Mouse (Mus musculus): Measurements from ENCODE around the gene Rbms2. TPM values are rescaled to one million over a fixed set of nuclear protein-coding genes. Genes with fewer than 3 reads are reported as not detected.
"Not testable (repeated sequence)": the region's sequence is repeated elsewhere in the genome, so short reads cannot be mapped to it uniquely, and the experiment has no call there.

The Rbms2 gene
- total RNA-seq, 4 experiments from 2014 or later = 53.5 to 63.6 (median 60.7) TPM

DNA sequence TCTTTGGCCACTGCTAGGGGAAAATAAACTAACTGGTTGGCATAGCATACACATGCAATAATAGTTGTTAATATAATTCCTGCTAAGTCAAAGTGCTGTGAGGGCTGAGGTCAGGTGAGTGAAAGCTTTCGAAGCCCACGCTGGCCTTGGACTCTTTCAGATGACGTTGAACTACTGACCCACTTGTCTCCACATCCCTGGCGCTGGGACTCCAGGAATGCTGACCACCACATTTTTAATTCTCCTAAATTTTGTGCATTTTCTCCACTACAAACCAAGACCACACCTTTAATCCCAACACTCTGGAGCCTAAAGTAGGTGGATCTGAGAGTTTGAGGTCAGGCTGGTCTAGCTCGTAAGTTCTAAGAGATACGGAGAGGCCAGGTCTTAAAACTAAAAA is 13.0 kb upstream of the Rbms2 start:
- no peak for DNase-seq (ENCODE audit: low spot score in 2 of 2)

DNA sequence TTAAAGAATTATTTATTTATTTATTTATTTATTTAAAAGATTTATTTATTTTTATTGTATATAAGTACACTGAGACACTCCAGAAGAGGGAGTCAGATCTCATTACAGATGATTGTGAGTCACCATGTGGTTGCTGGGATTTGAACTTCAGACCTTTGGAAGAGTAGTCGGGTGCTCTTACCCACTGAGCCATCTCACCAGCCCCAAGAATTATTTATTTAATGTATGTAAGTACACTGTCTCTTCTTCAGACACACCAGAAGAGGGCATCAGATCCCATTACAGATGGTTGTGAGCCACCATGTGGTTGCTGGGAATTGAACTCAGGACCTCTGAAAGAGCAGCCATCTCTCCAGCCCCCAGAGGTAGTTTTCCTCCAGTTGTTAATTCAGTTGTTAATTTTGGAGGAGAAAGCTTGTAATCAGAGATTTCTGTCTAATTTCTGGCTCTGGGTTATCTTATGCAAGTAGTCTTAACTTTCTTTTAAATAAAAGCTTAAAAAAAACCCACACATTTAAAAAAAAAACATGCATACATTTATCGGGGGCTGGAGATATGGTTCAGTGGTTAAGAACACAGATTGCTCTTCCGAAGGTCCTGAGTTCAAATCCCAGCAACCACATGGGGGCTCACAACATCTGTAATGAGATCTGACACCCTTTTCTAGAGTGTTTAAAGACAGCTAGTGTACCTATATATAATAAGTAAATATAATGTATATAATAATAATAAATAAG is 12.1 kb upstream of the Rbms2 start:
- DNase-seq (ENCODE audit: low spot score in 2 of 2) = not testable (repeated sequence)

DNA sequence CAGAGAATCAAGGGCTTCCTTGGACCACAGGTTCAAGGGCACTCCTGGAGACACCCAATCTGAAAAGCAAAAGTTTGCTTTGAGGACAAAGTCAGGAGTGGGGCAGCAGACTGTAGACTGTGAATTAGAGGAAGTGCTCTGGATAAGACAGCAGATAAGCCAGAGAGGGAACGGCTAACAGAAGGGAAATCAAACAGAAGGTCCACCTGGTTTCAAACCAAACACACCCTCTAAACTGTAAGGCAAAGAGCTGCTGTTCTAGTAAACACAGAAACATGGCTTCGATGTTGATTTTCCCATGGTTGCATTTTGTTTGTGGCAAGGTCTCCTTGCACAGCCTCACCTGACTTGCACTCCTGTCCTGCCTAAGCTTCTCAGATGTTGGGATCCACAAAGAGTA is 11.4 kb upstream of the Rbms2 start:
- DNase-seq (ENCODE audit: low spot score in 2 of 2) = no peak

DNA sequence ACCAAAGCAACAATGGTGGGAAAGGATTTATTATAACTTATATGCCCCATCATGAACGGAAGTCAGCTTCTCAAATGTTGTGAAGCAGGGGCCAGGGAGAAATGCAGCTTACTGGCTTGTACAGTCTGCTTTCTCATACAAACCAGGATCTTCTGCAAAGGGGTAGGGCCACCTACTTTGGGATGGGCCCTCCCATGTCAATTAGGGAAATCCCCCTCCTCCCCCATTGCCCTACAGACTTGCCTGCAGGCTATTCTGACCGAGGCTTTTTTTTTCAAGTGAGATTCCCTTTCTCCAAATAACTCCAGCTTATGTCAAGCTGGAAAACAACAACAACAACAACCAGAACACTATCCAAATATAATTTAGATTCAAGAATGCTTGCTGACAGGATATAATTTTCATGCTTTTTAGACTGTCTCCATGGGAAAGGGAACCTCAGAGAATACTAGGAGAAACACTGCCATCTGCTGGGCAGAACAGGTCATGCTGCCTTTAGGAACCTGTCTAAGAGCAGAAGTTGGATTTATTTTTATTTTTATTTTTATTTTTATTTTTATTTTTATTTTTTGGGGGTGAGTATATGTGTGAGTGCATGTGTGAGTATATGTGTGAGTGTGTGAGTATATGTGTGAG is 8.3 kb upstream of the Rbms2 start:
- DNase-seq (ENCODE audit: low spot score in 2 of 2) = peak; percentile 55 to 63

DNA sequence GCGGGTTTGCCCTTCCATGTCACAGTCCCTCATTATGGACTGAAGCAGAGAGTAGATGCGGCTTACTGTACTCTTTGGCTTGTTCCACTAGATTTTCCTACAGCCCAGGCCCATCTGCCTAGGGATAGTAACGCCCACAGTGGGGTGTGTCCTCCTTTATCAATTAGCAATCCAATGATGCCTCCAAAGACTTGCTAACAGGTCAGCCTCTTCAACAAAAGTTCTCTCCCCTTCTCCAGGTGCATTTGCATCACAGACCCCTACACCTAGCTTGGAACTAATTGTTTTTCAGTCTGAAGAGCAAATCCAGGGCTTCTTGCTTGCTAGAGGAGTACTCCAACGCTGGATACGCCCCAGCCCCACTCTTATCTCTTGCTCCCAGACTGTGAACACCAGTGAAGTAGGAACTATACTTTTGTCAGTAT is 7.1 kb upstream of the Rbms2 start:
- no peak for DNase-seq (ENCODE audit: low spot score in 2 of 2)

DNA sequence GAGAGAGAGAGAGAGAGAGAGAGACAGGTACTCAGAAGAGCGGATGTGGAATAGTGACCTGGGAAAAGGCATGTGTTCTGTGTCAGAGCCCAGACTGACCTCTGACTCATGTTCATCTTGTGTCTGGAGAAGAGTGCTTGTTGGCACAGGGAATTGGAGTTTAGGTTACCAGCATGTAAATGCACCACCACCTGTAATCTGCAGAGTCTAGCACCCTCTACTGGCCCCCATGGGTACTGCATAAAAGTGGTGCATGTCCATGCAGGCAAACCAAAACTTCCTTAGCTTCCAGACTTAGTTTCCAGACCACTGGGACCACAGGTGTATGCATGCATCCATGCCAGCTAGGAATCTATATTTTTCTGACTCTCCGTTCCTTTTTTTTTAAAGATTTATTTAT is 5.9 kb upstream of the Rbms2 start:
- peak; percentile 74 to 77 for DNase-seq (ENCODE audit: low spot score in 2 of 2)

DNA sequence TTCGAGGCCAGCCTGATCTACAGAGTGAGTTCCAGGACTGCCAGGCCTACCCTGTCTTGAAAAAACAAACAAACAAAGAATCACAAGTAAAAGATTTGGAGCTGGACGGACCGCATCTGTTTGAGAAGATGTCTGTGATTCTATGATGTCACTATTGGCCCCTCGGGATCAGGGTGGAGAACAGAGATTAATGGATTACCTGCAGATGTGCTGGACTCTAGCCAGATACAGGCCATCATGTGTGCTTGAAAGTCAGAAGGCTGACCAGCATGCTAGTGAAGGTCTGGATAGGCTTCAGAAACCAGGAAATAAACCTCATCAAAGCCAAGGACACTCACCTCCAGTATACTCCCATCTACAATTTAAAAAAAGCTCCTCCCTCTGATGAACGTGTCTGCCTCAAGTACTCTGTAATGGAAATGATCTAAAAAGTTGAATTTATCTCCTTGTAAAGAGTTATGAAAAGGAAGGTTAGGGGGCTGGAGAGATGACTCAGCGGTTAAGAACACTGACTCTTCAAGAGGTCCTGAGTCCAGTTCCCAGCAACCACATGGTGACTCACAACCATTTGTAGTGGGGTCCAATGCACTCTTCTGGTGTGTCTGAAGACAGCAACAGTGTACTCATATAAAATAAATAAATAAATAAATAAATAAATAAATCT is 5.3 kb upstream of the Rbms2 start:
- no peak for DNase-seq (ENCODE audit: low spot score in 2 of 2)

DNA sequence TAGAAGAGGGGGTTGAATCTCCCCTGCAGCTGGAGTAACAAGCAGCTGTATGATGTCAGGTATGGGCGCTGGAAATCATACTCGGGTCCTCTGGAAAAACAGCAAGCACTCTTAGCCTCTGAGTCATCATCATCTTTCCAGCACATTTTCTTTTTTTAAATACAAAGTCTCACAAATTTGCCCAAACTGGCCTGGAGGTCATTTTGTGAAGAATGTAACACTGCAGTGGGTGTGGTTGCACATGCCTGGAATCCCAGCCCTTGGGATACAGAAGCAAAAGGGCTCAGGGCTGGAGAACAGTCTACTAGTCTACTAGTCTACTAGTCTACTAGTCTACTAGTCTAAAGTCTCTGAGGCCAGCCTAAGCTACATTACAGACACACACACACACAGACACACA is 4.2 kb upstream of the Rbms2 start:
- no peak for DNase-seq (ENCODE audit: low spot score in 2 of 2)

DNA sequence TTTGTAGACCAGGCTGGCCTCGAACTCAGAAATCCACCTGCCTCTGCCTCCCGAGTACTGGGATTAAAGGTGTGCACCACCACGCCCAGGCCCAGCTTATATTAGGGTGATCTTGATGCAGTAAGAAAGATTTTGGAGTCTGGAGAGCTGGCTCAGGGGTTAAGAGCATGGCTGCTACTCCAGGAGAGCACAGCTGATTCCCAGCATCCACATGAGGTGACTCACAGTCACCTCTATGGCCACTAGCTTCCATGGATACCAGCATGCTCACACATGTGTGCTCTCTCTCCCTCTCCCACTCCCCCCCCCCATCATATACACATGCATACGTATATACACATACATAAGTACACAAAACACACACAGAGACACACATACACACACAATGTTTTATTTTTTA is 2.8 kb downstream of the Rbms2 start:
- no peak for DNase-seq (ENCODE audit: low spot score in 2 of 2)

DNA sequence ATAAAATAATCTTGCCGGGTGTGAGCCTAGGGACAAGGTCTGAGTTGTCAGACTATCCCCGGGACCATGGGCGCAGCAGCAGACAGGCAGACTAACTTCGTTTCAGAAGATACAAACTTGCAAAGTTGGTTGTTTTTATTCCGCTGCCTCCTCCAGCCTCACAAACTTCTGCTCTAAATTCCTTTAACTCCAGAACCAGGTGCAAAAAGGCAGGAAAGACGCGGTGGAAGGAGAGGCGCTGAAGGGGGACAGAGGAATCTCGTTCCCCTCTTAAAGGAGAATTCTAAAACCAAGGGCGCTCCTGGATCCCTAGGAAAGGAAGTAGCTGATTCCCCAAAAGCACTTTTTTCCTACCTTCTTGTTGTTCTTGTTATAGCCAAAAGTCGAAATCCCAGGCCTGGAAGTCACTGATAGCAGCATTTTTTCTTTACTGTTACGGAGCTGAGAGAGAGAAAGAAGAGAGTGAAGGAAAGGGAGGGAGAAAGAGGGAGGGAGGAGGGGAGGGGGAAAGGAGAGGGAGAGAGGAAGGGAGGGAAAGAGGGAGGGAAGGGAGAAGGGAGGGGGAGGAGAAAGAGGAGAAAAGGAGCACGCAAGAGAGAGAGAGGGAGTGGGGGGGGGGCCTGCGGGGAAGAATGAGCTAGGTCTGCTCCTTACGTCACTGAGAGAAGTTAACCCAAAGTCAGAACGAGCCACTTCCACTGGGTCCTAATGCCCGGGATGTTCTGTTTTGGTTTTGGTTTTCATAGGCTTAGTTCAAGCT is 3.9 kb downstream of the Rbms2 start:
- DNase-seq (ENCODE audit: low spot score in 2 of 2) = peak; percentile 28 to 34

DNA sequence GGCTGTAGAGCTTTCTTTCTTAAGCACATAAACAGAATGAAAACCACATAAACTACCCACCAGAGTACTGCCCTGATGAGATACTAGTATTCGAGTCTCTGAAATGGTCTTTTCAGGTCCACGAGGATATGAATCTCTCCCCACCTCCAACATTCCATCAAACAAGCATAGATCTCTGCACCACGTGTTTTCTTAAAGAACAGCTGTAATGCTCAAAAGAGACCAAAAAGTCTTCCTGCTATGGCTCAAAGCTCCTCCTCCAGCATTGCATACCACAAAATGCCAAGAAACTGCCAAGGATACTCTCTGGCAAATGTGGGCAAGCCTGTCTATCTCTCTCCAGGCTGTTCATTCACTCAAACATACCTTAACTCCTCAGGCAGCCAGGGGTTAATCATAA is 4.8 kb downstream of the Rbms2 start:
- DNase-seq (ENCODE audit: low spot score in 2 of 2) = no peak

DNA sequence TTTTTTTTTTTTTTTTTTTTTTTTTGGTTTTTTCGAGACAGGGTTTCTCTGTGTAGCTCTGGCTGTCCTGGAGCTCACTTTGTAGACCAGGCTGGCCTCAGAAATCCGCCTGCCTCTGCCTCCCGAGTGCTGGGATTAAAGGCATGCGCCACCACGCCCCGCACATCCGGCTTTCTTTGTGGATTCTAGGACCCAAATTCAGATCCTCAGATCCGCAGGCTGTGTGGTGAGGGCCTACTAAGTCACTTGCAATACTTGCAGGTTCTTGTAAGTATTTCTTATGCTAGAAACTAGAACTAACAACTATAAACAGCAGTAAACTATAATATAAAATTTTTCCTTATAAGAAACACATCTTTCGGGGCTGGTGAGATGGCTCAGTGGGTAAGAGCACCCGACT is 8.7 kb downstream of the Rbms2 start:
- not testable (repeated sequence) for DNase-seq (ENCODE audit: low spot score in 2 of 2)

DNA sequence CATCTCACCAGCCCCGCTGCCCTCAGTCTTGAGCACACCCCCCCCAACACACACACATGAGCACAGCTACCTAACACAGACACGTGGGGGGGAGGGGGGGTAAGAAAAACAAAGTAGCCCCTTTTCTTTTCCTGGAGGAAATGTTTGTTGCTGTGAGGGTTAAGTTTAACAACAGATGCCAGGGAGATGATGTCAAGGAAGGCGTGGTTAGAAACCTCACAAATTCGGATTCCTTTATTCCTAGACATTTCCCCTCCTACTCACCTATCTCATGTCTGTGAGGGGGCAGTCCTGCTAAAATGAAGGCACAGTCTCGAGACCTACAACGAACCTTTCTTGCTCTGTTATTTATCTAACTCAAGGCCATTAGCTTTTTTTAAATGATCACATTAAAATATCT is 13.0 kb downstream of the Rbms2 start:
- DNase-seq (ENCODE audit: low spot score in 2 of 2) = no peak

DNA sequence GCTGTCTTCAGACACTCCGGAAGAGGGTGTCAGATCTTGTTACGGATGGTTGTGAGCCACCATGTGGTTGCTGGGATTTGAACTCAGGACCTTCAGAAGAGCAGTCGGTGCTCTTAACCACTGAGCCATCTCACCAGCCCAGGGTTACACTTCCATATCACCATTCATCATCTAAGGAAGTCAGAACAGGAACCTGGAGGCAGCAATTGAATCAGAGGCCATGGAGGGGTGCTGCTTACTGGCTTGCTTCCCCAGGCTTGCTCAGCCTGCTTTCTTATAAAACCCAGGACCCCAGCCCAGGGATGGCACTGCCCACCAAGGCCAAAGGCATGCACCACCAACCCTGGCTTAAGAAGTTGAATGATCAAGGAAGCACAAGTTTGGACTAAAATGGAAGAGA is 14.4 kb downstream of the Rbms2 start:
- not testable (repeated sequence) for DNase-seq (ENCODE audit: low spot score in 2 of 2)

DNA sequence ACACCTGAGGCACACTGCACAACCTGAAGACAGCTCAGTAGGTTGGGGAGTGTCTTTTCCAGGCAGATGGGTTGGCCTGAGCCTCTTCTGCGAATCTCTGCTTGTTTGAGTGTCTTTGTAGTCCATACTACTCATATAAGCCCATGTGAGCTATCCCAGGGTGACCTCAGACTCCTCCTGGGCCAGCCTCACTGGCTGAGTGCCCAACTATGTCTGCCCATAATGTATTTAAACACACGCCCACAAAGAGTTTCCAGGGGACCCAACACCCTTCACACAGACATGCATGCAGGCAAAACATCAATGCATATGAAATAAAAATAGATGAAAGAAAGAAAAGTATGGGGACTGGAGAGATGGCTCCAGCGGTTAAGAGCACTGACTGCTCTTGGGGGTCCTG is 26.1 kb downstream of the Rbms2 start:
- DNase-seq (ENCODE audit: low spot score in 2 of 2) = no peak

DNA sequence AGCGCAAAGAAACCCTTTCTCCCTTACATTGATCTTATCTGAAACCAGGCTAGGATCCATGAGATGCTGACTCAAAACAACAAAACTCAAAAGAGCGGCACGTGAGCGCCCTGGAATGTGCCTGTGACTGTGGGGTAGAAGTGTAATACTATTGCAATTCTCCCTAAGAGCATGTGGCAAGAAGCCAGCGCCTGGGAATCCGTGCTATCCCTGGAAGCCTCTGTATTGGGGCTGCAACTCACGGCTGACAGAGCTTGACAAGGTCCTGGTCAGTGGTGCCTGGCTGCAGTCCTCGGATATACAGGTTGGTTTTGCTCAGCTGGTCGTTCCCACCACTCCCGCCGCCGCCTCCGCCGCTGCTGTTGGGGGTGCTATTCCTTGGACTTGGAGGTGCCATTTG is 29.2 kb downstream of the Rbms2 start:
- DNase-seq (ENCODE audit: low spot score in 2 of 2) = peak; percentile 15 to 33

DNA sequence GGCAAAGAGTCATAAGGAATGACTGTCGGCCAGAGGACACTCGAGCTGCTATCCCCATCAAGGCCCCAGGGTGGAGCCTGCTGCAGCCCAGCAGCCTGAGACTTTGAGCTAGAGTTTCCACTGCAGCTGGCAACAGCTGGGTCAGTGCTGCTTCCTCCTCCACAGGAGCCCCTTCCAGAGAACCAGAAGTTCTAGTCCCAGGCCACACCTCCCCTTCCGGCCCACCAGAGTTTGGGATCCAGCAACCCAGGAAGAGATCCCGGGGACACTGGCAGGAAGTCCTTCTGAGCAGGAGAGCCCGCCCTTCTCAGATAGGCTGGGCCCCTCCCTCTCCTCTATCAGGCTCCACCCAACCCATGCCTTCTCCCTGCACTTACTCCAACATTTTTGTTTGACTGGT is 30.5 kb downstream of the Rbms2 start:
- peak; percentile 77 to 79 for DNase-seq (ENCODE audit: low spot score in 2 of 2)

DNA sequence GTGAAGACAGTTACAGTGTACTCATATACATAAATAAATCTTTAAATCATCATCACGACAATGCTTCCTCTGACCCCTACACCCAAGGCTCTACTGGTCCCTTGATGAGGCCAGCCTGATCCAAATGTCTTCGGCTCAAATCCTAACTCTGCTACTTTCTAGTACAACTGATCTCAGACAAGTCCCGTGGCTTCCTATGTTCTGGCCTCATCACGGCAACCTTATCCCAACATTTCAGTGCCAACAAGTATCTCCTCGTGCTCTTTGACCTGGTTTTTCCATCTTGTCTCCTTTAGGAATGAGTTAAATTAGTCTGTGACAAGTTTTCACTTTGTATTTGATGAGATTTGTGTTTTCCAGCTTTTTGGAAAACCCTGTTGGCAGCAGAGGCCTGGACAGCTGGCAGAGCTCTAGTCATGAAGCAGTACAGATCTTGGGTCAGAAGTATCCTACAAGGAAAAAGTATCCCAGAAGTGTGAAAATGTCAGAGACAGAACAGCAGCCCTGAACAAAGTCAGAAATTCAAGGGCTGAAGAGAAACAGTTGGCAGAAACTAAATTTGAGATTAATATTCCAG is 31.2 kb downstream of the Rbms2 start:
- DNase-seq (ENCODE audit: low spot score in 2 of 2) = no peak

DNA sequence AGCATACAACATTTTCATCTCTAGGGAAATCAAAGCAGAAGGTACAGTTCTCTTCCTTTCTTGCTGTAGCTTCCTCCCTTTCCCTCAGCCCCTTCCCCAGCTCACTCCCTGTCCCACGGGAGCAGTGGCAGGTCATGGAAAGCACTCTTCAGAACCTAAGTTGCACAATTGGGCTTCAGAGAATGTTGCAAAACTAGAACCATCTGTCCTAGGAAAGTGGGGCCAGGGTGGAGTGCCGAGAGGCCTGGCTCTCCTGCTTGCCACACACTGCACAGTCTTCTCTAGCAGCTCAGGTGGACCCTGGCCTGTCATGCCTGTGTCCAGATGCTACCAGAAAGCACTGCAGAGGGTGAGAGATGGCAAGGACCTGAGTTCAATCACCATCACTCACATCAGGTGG is 35.1 kb downstream of the Rbms2 start:
- DNase-seq (ENCODE audit: low spot score in 2 of 2) = no peak

DNA sequence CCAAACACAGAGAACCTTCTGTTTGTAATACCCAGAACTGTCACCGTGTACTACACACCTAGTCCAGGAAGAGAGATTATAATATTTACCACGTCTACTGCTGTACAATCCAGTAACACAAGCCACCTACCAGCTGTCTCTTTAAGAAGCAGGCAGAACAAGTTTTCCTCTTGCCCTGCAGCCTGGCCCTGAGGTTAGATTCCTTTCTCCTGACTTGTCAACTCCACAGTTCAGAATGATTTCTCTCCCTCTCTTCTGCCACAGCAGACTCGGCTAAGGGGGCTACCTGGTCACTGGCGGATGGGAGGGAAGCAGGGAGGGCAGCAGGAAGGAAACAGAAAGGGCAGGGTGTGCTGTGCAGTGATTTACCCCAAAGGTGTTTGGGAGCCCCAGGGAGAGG is 36.4 kb downstream of the Rbms2 start:
- no peak for DNase-seq (ENCODE audit: low spot score in 2 of 2)

DNA sequence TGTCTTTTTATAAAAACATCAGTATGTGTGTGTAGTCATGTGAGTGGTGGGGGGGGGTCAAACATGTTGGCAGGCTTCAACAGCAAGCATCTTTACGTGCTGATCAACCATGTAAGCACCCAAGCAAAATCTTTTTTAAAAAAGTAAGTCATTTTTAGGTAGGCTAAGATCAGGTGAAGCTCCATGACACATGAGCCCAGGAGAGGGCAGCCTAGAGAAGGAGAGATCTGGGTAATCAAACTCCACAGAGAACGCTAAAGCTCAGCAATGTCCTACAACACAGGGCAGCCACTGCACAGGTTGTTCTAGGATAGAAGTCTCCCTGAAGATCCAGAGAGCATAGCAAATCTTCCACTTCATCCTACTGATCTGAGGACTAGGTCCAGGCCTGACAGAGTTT is 37.9 kb downstream of the Rbms2 start:
- no peak for DNase-seq (ENCODE audit: low spot score in 2 of 2)
